Mouse (Mus musculus): ENCODE measurements around the gene H2afx. TPM values are rescaled to one million over a fixed set of nuclear protein-coding genes. Genes with fewer than 3 reads are reported as not detected.
"Not testable (repeated sequence)": the region's sequence is repeated elsewhere in the genome, so short reads cannot be mapped to it uniquely, and the experiment has no call there.

H2afx gene
- polyA plus RNA-seq (2012; ENCODE audit: insufficient read depth, insufficient read length, low replicate concordance, missing spikeins), result not detected in 2 replicates

DNA sequence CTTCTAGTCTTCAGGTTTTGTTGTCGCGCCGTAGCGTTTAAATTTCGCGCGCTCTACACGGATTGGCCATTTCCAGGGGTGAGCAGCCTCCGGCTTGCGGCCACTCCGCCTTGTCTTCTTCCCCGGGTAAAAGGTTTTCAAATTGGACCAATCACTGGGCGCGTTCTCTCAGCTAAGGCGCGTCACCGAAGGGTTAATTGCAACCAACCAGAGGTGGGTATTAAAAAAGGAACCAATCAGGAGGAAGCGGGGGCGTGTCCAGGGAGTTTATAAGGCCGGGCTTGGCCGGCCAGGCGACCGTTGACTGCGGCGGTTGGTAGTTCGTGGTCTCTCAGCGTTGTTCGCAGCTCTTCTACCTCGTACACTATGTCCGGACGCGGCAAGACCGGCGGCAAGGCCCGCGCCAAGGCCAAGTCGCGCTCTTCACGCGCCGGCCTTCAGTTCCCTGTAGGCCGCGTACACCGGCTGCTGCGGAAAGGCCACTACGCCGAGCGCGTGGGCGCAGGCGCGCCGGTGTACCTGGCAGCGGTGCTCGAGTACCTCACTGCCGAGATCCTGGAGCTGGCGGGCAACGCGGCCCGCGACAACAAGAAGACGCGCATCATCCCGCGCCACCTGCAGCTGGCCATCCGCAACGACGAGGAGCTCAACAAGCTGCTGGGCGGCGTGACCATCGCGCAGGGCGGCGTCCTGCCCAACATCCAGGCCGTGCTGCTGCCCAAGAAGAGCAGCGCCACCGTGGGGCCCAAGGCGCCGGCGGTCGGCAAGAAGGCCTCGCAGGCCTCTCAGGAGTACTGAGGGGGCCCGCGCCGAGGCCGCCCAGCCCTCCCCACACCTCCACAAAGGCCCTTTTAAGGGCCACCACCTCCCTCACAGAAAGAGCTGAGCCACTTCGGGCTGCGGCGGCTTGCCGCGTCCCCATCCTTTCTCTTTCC is at the start of gene H2afx:
H2afx (plus strand) TSS at position 299 of the 935 bp plus-strand sequence.
- peaks cover 7% of the 10 kb centered on the region for H3K4me1 ChIP-seq (ENCODE audit: control insufficient read depth, insufficient read depth, low read length)
- peak within 1 kb of the TSS; percentile 93 for H3K4me3 ChIP-seq (ENCODE audit: insufficient read depth, low read depth, low read length)
- WGBS, result under 1% methylated on average over 90 of the region's 91 CpGs
- TF ChIP-seq POLR2A (IDR thresholded peaks at IDR 0.05; ENCODE audit: insufficient read depth, low read depth, low read length) (peak; percentile 100), CTCF (IDR thresholded peaks at IDR 0.05; ENCODE audit: insufficient read depth, low read depth, low read length) (no peak)
- peak within 1 kb of the TSS; percentile 65 for H3K27ac ChIP-seq (ENCODE audit: insufficient read depth, low read depth, low read length)

DNA sequence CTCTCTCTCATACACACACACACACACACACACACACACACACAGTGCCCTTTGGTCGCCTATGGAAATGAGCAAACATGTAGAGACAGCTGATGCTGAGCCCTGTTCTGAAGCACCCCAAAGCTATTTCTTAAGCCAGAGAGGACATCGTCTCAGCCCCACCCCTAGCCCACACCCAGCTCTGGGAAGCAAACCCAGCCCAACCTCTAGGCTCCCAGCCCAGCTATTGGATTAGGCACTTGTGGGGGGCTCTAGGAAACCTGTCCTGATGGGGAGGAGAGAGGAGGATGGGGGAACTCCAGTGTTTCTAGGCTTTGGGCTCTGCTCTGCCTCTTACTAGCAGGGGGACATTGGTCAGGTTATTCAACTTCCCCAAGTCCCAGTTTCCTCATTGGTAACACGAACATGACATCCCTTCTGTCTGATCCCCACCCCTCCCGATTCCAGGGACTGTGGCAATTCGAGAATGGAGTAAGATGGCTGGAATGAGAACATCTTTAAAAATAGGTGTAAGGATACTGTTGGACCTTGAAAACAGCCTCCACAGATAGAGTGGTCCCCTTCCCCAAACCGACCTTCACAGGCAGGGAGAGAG is 48.1 kb upstream of the H2afx start:
- 15% methylated on average over 6 of the region's 6 CpGs for WGBS
- peaks cover 14% of the 10 kb centered on the region for H3K4me1 ChIP-seq (ENCODE audit: control insufficient read depth, insufficient read depth, low read length)
- 0 out of 2 replicates have a peak overlapping the region, but pooled peaks have one; percentile 10 for H3K4me3 ChIP-seq (ENCODE audit: insufficient read depth, low read depth, low read length)
- TF ChIP-seq POLR2A (IDR thresholded peaks at IDR 0.05; ENCODE audit: insufficient read depth, low read depth, low read length) (no peak), CTCF (IDR thresholded peaks at IDR 0.05; ENCODE audit: insufficient read depth, low read depth, low read length) (no peak)
- no peak overlapping the region for H3K27ac ChIP-seq (ENCODE audit: insufficient read depth, low read depth, low read length)

DNA sequence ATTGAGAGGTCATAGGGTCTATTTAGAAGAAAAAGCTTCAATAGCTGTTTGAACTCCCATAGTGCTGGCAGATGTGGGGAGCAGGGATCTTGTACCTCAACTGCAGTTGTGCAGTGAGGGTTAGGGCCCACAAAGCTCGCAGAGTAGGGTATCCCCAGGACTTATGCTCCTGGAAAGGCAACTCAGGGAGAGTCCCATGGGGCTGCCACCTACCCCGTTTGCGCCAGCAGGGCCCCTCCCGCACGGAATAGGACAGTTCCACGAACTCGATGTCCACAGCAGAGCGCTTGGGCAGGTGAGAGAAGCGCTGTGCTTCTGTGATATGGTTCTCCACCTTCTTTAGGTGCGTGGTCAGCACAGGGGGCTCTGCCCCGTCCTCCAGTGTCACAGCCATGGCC is 47.5 kb upstream of the H2afx start:
- no peak for TF ChIP-seq CTCF (IDR thresholded peaks at IDR 0.05; ENCODE audit: insufficient read depth, low read depth, low read length)
- TF ChIP-seq POLR2A (IDR thresholded peaks at IDR 0.05; ENCODE audit: insufficient read depth, low read depth, low read length), result no peak
- Histone ChIP-seq H3K27ac (ENCODE audit: insufficient read depth, low read depth, low read length) (no peak overlapping the region), H3K4me3 (ENCODE audit: insufficient read depth, low read depth, low read length) (peak overlapping the region; percentile 93), H3K4me1 (ENCODE audit: control insufficient read depth, insufficient read depth, low read length) (peaks cover 14% of the 10 kb centered on the region)
- 8% methylated on average over 11 of the region's 11 CpGs for WGBS

DNA sequence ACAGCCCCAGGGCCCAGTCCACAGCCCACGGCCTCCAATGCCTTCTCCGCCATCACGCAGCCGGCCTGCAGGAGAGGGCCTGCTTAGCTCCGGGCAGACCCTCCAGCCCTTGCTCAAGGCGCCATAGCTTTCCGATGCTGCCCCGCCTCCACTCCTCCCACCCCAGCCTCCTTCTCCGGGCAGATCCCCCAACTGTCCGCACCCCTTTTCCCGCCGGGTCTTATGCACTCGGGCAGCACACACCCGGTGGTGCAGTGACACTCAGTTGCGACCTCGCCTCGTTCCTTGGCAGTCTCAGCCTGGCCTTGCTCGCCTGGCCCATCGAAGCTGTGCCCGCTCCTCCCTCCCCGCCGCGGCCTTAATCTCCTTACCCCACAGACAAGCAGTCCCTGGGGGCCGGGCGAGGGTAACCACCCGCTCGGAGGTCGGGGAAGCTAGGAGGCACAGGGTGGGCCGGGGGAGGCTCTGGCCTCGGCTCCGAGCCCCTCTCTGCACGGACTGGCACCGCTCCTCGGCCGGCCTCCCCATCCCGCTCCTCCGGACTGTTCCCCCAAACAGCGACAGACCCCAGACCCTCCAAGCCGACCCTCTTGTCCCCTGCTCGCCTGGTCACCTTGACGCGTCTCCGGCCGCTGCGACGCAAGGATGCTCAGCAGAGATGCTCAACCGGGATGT is 47.0 kb upstream of the H2afx start:
- WGBS, result 1% methylated on average over 46 of the region's 47 CpGs
- TF ChIP-seq POLR2A (IDR thresholded peaks at IDR 0.05; ENCODE audit: insufficient read depth, low read depth, low read length), result no peak
- H3K4me3 ChIP-seq (ENCODE audit: insufficient read depth, low read depth, low read length), result peak overlapping the region; percentile 93
- H3K27ac ChIP-seq (ENCODE audit: insufficient read depth, low read depth, low read length), result peak overlapping the region; percentile 57
- peaks cover 14% of the 10 kb centered on the region for H3K4me1 ChIP-seq (ENCODE audit: control insufficient read depth, insufficient read depth, low read length)

DNA sequence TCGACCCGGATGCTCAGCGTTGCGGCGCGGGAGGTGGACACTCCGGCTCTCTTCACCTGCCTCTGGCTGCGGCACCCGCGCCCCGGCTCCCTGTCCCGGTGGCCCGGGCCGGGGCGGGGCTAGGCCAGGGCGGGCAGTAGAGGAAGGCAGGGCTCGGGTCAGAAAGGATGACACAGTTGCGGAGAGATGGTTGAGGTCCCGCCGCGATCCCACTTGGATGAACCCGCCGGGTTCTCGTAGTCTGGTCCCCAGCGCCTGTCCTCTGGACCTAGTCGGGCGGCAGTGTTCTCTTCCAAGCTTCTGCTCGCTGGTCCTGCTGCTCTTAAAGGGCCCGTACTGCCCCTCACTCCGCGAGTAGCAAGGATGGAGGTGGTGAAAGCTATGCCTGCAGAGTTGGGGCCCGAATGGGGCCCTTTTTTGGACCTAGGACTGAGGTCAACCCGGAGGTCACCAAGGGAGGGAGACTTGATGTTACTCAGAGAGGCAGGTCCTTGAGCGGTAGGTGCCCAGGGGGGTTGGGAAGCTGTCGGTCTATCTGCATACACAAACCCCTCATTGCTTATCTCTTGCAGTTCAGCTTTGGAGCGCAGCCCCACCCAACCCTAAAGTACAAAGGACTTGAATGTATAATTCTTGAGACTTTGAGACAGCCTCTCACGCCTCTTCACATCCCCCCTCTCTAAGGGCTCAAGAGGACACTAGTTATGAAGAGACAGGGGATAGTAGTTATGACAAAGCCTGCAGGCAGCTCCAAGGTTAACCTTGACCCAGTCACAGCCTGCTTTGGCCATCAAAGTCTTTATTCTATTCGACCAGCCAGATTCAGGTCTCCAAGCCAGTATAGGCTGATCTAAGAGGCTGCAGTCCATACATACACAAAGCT is 46.2 kb upstream of the H2afx start, which contains the start of gene Abcg4:
Abcg4 (minus strand) TSS at position 540 of the 883 bp plus-strand sequence.
- no peak for TF ChIP-seq CTCF (IDR thresholded peaks at IDR 0.05; ENCODE audit: insufficient read depth, low read depth, low read length)
- no peak for TF ChIP-seq POLR2A (IDR thresholded peaks at IDR 0.05; ENCODE audit: insufficient read depth, low read depth, low read length)
- H3K4me3 ChIP-seq (ENCODE audit: insufficient read depth, low read depth, low read length), result peak within 1 kb of the TSS; percentile 93
- under 1% methylated on average over 38 of the region's 38 CpGs for WGBS
- peak within 1 kb of the TSS; percentile 57 for H3K27ac ChIP-seq (ENCODE audit: insufficient read depth, low read depth, low read length)
- H3K4me1 ChIP-seq (ENCODE audit: control insufficient read depth, insufficient read depth, low read length), result peaks cover 14% of the 10 kb centered on the region

DNA sequence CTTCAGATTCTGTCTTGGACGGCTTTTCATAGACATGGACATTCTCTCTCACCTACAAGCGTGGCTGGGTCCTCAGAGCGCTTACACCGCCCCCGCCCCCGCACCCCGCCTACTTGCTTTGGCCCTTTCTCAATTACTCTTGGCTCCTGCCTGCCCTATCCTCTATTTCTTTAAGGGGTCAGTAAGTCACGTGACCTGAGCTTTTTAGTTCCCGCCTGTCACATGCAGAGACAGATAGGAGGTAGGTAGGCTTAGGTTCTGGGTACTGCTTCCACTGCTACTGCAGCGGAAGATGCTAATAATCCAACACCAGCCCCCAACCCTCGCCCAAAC is 45.6 kb upstream of the H2afx start:
- WGBS, result 9% methylated on average over 11 of the region's 11 CpGs
- TF ChIP-seq POLR2A (IDR thresholded peaks at IDR 0.05; ENCODE audit: insufficient read depth, low read depth, low read length) (no peak), CTCF (IDR thresholded peaks at IDR 0.05; ENCODE audit: insufficient read depth, low read depth, low read length) (no peak)
- H3K4me1 ChIP-seq (ENCODE audit: control insufficient read depth, insufficient read depth, low read length), result peaks cover 14% of the 10 kb centered on the region
- H3K27ac ChIP-seq (ENCODE audit: insufficient read depth, low read depth, low read length), result 0 out of 2 replicates have a peak overlapping the region, but pooled peaks have one; percentile 5
- no peak overlapping the region for H3K4me3 ChIP-seq (ENCODE audit: insufficient read depth, low read depth, low read length)

DNA sequence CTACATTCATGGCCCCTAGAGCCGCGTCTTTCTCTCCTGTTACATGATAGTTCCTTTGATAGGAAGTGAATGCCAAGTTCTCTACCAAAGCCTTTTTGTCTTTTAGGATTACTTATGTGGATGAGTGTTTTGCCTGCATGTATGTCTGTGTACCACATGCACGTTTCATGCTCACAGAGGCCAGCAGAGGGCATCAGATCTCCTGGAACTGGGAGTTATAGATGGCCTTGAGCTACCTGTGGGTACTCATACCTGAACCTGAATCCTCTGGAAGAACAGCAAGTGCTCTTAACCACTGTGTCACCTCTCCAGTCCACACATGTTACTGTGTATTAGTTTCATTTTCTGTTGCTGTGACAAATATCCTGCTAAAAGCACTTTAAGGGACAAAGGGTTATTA is 42.0 kb upstream of the H2afx start:
- no peak for TF ChIP-seq CTCF (IDR thresholded peaks at IDR 0.05; ENCODE audit: insufficient read depth, low read depth, low read length)
- TF ChIP-seq POLR2A (IDR thresholded peaks at IDR 0.05; ENCODE audit: insufficient read depth, low read depth, low read length), result no peak
- Histone ChIP-seq H3K27ac (ENCODE audit: insufficient read depth, low read depth, low read length) (no peak overlapping the region), H3K4me3 (ENCODE audit: insufficient read depth, low read depth, low read length) (no peak overlapping the region), H3K4me1 (ENCODE audit: control insufficient read depth, insufficient read depth, low read length) (peaks cover 5% of the 10 kb centered on the region)
- WGBS, result 65% methylated on average over 3 of the region's 3 CpGs

DNA sequence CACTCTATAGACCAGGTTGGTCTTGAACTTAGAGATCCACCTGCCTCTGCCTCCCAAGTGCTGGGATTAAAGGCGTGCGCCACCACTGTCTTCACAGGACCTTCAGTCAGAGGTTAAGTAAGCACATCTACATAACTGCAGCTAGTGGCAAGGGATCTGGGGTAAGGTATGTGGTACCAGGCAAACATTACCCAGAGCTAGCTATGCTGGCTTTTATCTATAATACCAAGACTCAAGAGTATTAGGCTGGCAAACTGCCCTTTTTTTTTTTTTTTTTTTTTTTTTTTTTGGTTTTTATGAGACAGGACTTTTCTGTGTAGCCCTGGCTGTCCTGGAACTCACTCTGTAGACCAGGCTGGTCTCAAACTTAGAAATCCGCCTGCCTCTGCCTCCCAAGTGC is 34.5 kb upstream of the H2afx start:
- WGBS, result 95% methylated on average over 3 of the region's 3 CpGs
- not testable (repeated sequence) for H3K4me1 ChIP-seq (ENCODE audit: control insufficient read depth, insufficient read depth, low read length)

More for the DNA sequence above, 34.5 kb upstream of the H2afx start:
- not testable (repeated sequence) for H3K27ac ChIP-seq (ENCODE audit: insufficient read depth, low read depth, low read length); H3K4me3 ChIP-seq (ENCODE audit: insufficient read depth, low read depth, low read length)

All from olfactory bulb, adult 2 months (tissue).